Mouse (Mus musculus) central nervous system, embryonic 11.5 days (tissue): ENCODE measurements around the gene Gm7951. TPM values are rescaled to one million over a fixed set of nuclear protein-coding genes. Genes with fewer than 3 reads are reported as not detected.

Experiments
- polyA plus RNA-seq: library from polyadenylated mRNA; depleted of rRNA; stranded (reverse); fragments of >200 nt; gene quantifications from 2 replicates; pipeline ENCODE4 v1.2.3, GENCODE M21; 2012; rRNA removed

Gene Gm7951
- polyA plus RNA-seq, result not detected in 2 replicates

DNA sequence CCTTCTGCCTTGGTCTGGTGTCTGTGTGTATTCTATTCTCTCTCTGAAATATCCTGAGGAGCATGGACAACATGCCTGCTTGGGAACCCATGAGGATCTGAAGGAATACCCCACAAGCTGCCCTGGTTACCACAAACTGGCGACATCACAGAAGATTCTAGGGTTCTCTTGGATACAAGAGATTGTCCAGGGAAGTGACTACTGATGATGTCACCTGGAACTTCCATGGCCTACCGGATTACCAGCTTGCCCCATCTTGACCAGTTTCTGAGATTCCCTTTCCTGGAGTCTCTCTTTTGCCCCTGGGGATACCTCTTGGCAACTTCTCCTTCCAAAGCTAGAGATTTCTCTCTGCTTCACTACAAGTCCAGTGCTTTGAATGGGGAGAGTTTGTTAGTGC lies at the start of gene Gm7951:
Gene Gm7951, minus strand, starts transcription at position 101 of the 400 bp plus-strand sequence.

DNA sequence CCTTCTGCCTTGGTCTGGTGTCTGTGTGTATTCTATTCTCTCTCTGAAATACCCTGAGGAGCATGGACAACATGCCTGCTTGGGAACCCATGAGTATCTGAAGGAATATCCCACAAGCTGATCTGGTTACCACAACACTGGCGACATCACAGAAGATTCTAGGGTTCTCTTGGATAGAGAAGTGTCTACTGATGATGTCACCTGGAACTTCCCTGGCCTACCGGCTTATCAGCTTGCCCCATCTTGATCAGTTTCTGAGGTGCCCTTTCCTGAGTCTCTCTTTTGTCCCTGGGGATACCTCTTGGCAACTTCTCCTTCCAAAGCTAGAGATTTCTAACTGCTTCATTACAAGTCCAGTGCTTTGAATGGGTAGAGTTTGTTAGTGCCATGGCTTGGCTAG lies 45.4 kb upstream of the Gm7951 start, which contains the start of gene Gm17027:
Gene Gm17027, minus strand, starts transcription at position 101 of the 400 bp plus-strand sequence.

Other genes starting within 250 kb of the Gm7951 start
- not detected in 2 replicates for gene Gm7980, start 210.1 kb downstream of the Gm7951 start, polyA plus RNA-seq
- not detected in 2 replicates for gene 1700049E17Rik1, start 192.4 kb downstream of the Gm7951 start, polyA plus RNA-seq
- gene 1700024B05Rik, start 173.4 kb downstream of the Gm7951 start, polyA plus RNA-seq, result not detected in 2 replicates
- gene Gm6401, start 149.4 kb downstream of the Gm7951 start, polyA plus RNA-seq, result not detected in 2 replicates
- gene Gm3543, start 134.0 kb downstream of the Gm7951 start, polyA plus RNA-seq, result not detected in 2 replicates
- not detected in 2 replicates for gene Gm17027, start 45.3 kb upstream of the Gm7951 start, polyA plus RNA-seq
- not detected in 2 replicates for gene Gm3573, start 73.4 kb upstream of the Gm7951 start, polyA plus RNA-seq
- not detected in 2 replicates for gene Gm17026, start 142.7 kb upstream of the Gm7951 start, polyA plus RNA-seq
- not detected in 2 replicates for gene Gm9611, start 180.0 kb upstream of the Gm7951 start, polyA plus RNA-seq
- not detected in 2 replicates for gene Gm7995, start 192.8 kb upstream of the Gm7951 start, polyA plus RNA-seq